Mouse (Mus musculus): ENCODE data around the gene Deaf1. TPM values are rescaled to one million over a fixed set of nuclear protein-coding genes. Genes with fewer than 3 reads are reported as not detected.

Deaf1 gene
- polyA plus RNA-seq, 1 experiment, result 51.4 TPM

DNA sequence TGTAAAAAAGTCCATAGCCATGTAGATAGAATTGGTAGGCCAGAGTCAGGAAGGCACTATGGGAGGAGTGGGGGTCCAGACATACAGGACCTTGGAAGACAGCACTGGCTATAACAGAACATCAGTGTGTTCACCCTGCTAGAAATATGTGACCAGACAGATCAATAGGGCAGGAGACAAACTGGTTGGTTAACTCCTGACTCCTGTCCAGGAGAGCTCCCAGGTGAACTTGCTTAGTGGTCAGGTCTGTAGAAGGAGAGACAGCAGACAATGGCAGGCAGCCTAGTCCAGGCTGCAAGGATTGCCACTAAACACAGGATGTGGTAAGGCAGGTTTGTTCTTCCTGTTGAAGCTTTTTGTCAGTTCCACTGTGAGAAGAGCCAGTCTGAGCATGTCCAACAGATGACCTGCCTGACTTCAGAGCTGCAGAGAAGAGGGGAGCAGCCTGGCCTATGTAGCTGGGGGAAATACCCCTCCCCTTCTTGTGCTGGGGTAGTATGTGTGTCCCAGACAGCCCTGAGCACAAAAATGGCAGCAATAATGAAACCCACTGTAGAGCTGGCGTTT lies 24.7 kb downstream of the Deaf1 start:
- peaks cover 3% of the 10 kb centered on the region for H3K4me1 ChIP-seq (ENCODE audit: control insufficient read depth, insufficient read depth, low read length)
- WGBS, result 50% methylated on average over 1 of the region's 1 CpGs
- H3K4me3 ChIP-seq (replicated peaks; ENCODE audit: control insufficient read depth, low read depth, low read length), result no peak overlapping the region
- peak overlapping the region; percentile 34 for H3K27ac ChIP-seq (ENCODE audit: control insufficient read depth, insufficient read depth, low read depth, low read length, poor library complexity)
- no peak for TF ChIP-seq CTCF (IDR thresholded peaks at IDR 0.05; ENCODE audit: control insufficient read depth, insufficient read depth, low read length)
- no peak for TF ChIP-seq POLR2A (IDR thresholded peaks at IDR 0.05; ENCODE audit: borderline replicate concordance, control insufficient read depth, low read depth, low read length)

- Histone ChIP-seq H3K27ac (ENCODE audit: control insufficient read depth, insufficient read depth, low read depth, low read length, poor library complexity) (no peak overlapping the region), H3K4me1 (ENCODE audit: control insufficient read depth, insufficient read depth, low read length) (peaks cover 3% of the 10 kb centered on the region), H3K4me3 (replicated peaks; ENCODE audit: control insufficient read depth, low read depth, low read length) (no peak overlapping the region)
- 96% methylated on average over 9 of the region's 9 CpGs for WGBS
- TF ChIP-seq POLR2A (IDR thresholded peaks at IDR 0.05; ENCODE audit: borderline replicate concordance, control insufficient read depth, low read depth, low read length), result no peak
- TF ChIP-seq CTCF (IDR thresholded peaks at IDR 0.05; ENCODE audit: control insufficient read depth, insufficient read depth, low read length), result no peak
Observed at GRCm38 (mm10) chr7:141301386-141301785, 26.1 kb downstream of the Deaf1 start.

DNA sequence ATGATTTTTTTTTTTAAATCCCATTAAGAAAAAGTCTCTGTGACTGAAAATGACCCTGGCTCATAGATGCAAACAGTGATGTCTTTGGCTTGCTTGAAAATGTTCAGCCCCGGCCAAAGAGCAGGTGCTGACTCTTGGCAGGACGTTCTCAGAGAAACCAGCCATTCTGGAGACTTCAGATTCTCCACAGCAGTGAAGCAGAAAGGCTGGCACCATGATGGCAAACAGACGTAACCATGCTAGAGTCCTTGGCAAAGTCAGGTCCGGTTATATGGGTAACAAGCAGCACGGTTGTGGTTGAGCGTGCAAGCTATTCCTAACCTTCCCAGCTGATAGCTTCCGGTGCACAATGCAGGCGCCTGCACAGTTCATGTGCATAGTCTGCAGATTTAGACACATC lies 28.3 kb downstream of the Deaf1 start:
- H3K4me3 ChIP-seq (replicated peaks; ENCODE audit: control insufficient read depth, low read depth, low read length), result no peak overlapping the region
- TF ChIP-seq CTCF (IDR thresholded peaks at IDR 0.05; ENCODE audit: control insufficient read depth, insufficient read depth, low read length) (no peak), POLR2A (IDR thresholded peaks at IDR 0.05; ENCODE audit: borderline replicate concordance, control insufficient read depth, low read depth, low read length) (no peak)
- H3K27ac ChIP-seq (ENCODE audit: control insufficient read depth, insufficient read depth, low read depth, low read length, poor library complexity), result no peak overlapping the region
- peaks cover 3% of the 10 kb centered on the region for H3K4me1 ChIP-seq (ENCODE audit: control insufficient read depth, insufficient read depth, low read length)
- WGBS, result 88% methylated on average over 8 of the region's 8 CpGs

GRCm38 (mm10) chr7:141297926-141298650 lies 29.4 kb downstream of the Deaf1 start:
- no peak overlapping the region for H3K27ac ChIP-seq (ENCODE audit: control insufficient read depth, insufficient read depth, low read depth, low read length, poor library complexity)
- no peak for TF ChIP-seq POLR2A (IDR thresholded peaks at IDR 0.05; ENCODE audit: borderline replicate concordance, control insufficient read depth, low read depth, low read length)
- no peak for TF ChIP-seq CTCF (IDR thresholded peaks at IDR 0.05; ENCODE audit: control insufficient read depth, insufficient read depth, low read length)
- WGBS, result 76% methylated on average over 3 of the region's 3 CpGs
- H3K4me1 ChIP-seq (ENCODE audit: control insufficient read depth, insufficient read depth, low read length), result peaks cover 3% of the 10 kb centered on the region
- no peak overlapping the region for H3K4me3 ChIP-seq (replicated peaks; ENCODE audit: control insufficient read depth, low read depth, low read length)

DNA sequence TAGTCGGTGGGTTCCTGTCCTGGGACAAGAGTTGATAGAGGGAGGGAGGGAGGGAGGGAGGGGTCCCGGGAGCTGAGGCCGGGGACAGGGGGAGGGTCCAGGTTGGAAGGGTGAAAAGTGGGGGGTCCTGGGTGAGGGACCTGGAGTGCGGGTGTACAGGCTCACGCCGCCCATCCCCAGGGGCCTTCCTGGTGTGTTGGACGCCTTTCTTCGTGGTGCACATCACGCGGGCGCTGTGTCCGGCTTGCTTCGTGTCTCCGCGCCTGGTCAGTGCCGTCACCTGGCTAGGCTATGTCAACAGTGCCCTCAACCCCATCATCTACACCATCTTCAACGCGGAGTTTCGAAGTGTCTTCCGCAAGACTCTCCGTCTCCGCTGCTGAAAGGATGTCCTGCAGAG lies 33.0 kb downstream of the Deaf1 start:
- no peak overlapping the region for H3K4me3 ChIP-seq (replicated peaks; ENCODE audit: control insufficient read depth, low read depth, low read length)
- no peaks in the 10 kb centered on the region; the same call in none of the 2 replicates for H3K4me1 ChIP-seq (ENCODE audit: control insufficient read depth, insufficient read depth, low read length)
- WGBS, result 10% methylated on average over 22 of the region's 22 CpGs
- TF ChIP-seq POLR2A (IDR thresholded peaks at IDR 0.05; ENCODE audit: borderline replicate concordance, control insufficient read depth, low read depth, low read length), result no peak
- TF ChIP-seq CTCF (IDR thresholded peaks at IDR 0.05; ENCODE audit: control insufficient read depth, insufficient read depth, low read length), result no peak
- H3K27ac ChIP-seq (ENCODE audit: control insufficient read depth, insufficient read depth, low read depth, low read length, poor library complexity), result no peak overlapping the region

- no peak overlapping the region for H3K4me3 ChIP-seq (replicated peaks; ENCODE audit: control insufficient read depth, low read depth, low read length)
- H3K4me1 ChIP-seq (ENCODE audit: control insufficient read depth, insufficient read depth, low read length), result no peaks in the 10 kb centered on the region; the same call in none of the 2 replicates
- H3K27ac ChIP-seq (ENCODE audit: control insufficient read depth, insufficient read depth, low read depth, low read length, poor library complexity), result no peak overlapping the region
- 2% methylated on average over 53 of the region's 53 CpGs for WGBS
- TF ChIP-seq POLR2A (IDR thresholded peaks at IDR 0.05; ENCODE audit: borderline replicate concordance, control insufficient read depth, low read depth, low read length) (peak; percentile 31; the same call in 1 of the 2 replicates), CTCF (IDR thresholded peaks at IDR 0.05; ENCODE audit: control insufficient read depth, insufficient read depth, low read length) (peak; percentile 9; the same call in 1 of the 2 replicates)
Observed at GRCm38 (mm10) chr7:141293852-141294471, 33.5 kb downstream of the Deaf1 start.

GRCm38 (mm10) chr7:141292583-141293388 lies 34.7 kb downstream of the Deaf1 start:
- WGBS, result 54% methylated on average over 15 of the region's 15 CpGs
- TF ChIP-seq POLR2A (IDR thresholded peaks at IDR 0.05; ENCODE audit: borderline replicate concordance, control insufficient read depth, low read depth, low read length) (no peak), CTCF (IDR thresholded peaks at IDR 0.05; ENCODE audit: control insufficient read depth, insufficient read depth, low read length) (no peak)
- Histone ChIP-seq H3K4me3 (replicated peaks; ENCODE audit: control insufficient read depth, low read depth, low read length) (no peak overlapping the region), H3K4me1 (ENCODE audit: control insufficient read depth, insufficient read depth, low read length) (no peaks in the 10 kb centered on the region; the same call in none of the 2 replicates), H3K27ac (ENCODE audit: control insufficient read depth, insufficient read depth, low read depth, low read length, poor library complexity) (no peak overlapping the region)

Data from bone marrow, adult 2 months (tissue).